Mouse (Mus musculus) splenic B cell, adult 2 months (primary cell): Measurements from ENCODE around the gene Cdc27.

Experiments used
- DNase-seq: peaks from one replicate; pipeline ENCODE4 v3.0.0-alpha.2; 2011; ENCODE audit warnings: low read depth, low spot score
- H3K27me3 ChIP-seq: 2 replicates; pipeline ENCODE4 v1.6.1; 2012; ENCODE audit warnings: mild to moderate bottlenecking, low read length, moderate library complexity, mixed read lengths; ENCODE audit not compliant: control insufficient read depth, poor library complexity, insufficient read depth, severe bottlenecking
- H3K36me3 ChIP-seq: 2 replicates; pipeline ENCODE4 v1.6.1; 2012; ENCODE audit warnings: mild to moderate bottlenecking, low read length, moderate library complexity, mixed read lengths; ENCODE audit not compliant: control insufficient read depth, poor library complexity, insufficient read depth, severe bottlenecking

The Cdc27 gene

GRCm38 (mm10) chr11:104550406-104550974, at the start of gene Cdc27, which contains the start of gene Myl4:
Cdc27 (minus strand) TSS chr11:104550620.
Myl4 (plus strand) TSS chr11:104550663.
- DNase-seq = peak; percentile 99
- Histone ChIP-seq H3K36me3 (no peaks in the 10 kb centered on the region), H3K27me3 (no peaks in the 10 kb centered on the region)

DNA sequence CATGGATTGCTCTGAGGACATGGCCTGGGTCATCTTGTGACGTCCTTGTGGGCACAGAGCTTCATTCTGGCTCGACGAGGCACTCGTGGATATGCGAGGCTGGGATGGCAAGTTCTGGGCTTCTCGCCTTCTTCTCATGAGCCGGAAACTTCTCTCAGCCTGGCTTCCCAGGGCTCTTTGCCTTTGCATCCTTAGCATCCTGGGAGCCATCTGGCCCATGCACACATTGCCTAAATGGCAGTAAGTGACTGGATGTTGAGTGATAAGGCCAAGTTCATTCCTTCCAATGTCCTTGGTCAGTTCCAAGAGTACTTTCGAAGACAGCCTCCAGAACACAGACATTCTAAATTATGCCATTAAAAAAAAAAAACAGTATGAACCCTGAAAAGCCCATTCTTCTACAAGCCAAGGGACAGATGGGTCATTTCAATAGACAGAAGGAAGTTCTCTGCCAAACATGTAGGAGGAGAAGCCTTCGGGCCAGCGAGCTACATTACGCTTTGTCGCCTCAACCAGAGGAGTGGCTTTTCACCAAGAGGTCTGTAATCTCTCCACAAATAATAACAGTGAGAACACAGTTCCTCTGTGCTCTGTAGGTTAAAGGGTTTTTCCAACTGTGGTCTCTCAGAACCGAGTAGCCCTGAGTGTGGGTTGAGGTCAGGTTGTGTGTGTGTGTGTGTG, 49.0 kb upstream of the Cdc27 start:
- H3K27me3 ChIP-seq = no peaks in the 10 kb centered on the region
- no peak for DNase-seq
- H3K36me3 ChIP-seq = no peaks in the 10 kb centered on the region

- peak; percentile 43 for DNase-seq
- Histone ChIP-seq H3K27me3 (no peaks in the 10 kb centered on the region), H3K36me3 (no peaks in the 10 kb centered on the region)
These were observed 45.9 kb upstream of the Cdc27 start for GRCm38 (mm10) chr11:104596365-104596764.

DNA sequence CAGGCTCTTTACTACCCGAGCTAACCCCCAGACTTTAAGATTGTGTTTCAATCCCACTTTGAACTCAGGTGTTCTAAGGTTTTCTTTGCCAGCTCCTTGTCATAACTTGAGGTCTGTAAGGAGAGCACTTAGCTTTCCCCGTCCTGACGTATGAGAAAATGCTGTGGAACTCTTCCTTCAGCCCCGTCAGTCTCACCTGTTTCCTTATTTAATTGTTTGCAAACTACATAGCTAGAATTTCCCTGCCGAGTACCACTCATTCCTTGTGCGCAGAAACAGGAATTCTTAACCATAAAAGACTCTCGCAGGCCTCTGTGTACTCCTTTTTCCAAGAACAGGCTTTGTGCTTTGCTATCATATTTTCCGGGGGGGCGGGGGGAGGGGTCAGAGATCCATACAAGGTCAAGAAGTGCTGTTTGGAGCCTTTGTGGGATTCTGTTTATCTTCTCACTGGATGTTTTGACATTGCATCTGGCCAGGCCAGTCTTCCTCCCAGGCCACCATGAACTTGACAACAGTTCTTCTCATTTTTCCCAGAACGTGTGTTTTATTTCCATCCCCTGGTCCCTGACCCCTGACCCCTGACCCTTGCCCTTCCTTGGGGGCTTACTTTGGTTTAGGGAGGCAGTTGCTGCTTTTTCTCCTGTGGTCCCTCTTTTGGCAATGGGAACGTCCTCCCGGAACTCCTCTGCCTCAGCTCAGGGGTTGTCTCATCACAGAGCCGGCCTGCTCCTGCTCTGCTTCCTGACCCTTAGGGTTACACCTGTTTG, 41.8 kb upstream of the Cdc27 start:
- H3K27me3 ChIP-seq = no peaks in the 10 kb centered on the region
- H3K36me3 ChIP-seq = no peaks in the 10 kb centered on the region
- no peak for DNase-seq

GRCm38 (mm10) chr11:104590148-104590547, 39.7 kb upstream of the Cdc27 start:
- peak; percentile 93 for DNase-seq
- H3K36me3 ChIP-seq = no peaks in the 10 kb centered on the region
- H3K27me3 ChIP-seq = no peaks in the 10 kb centered on the region

- Histone ChIP-seq H3K27me3 (no peaks in the 10 kb centered on the region), H3K36me3 (no peaks in the 10 kb centered on the region)
- no peak for DNase-seq
These were observed 39.1 kb upstream of the Cdc27 start for GRCm38 (mm10) chr11:104589570-104589969.

- no peak for DNase-seq
- no peaks in the 10 kb centered on the region for H3K36me3 ChIP-seq
- H3K27me3 ChIP-seq = no peaks in the 10 kb centered on the region
These were observed 38.1 kb upstream of the Cdc27 start for GRCm38 (mm10) chr11:104588513-104588912.

DNA sequence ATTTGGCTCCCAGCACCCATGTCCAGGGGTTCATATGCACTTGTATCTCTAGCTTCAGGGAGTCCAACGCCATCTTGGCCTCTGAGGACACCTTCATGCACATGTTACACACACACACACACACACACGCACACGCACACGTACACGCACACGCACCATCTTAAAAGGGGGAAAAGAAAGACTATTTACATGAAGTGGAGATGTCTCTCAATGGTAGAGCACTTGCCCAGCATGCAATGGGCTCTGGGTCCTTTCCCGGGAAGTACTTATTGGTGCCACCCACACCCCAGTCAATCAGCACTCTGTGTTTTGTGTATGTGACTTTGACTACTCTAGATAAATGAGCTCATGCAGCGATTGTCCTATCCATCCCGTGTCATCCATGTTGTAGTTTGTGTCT, 37.5 kb upstream of the Cdc27 start:
- DNase-seq = no peak
- Histone ChIP-seq H3K36me3 (no peaks in the 10 kb centered on the region), H3K27me3 (no peaks in the 10 kb centered on the region)

DNA sequence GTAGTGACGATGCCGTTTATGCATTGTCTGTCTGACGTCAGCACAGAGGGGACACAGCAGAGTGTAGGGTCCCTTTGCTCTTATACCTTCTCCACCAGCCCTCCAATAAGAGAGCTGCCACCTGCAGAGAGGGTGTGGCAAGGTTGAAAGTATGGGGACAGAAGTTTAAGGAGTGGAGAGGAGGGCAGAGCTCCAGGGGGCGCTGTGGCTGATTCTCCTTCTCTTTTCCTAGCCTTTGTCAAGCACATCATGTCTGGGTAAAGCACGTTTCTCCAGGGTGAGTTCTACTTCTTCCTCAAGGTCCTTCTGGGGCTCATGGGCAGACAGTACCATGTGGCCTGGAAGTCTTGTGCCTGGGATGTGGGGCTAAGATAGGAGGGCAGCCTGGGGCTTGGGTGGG, 35.1 kb upstream of the Cdc27 start:
- Histone ChIP-seq H3K27me3 (no peaks in the 10 kb centered on the region), H3K36me3 (no peaks in the 10 kb centered on the region)
- DNase-seq = no peak

GRCm38 (mm10) chr11:104582630-104583364, 32.4 kb upstream of the Cdc27 start:
- H3K27me3 ChIP-seq = no peaks in the 10 kb centered on the region
- no peaks in the 10 kb centered on the region for H3K36me3 ChIP-seq
- DNase-seq = peak; percentile 86

DNA sequence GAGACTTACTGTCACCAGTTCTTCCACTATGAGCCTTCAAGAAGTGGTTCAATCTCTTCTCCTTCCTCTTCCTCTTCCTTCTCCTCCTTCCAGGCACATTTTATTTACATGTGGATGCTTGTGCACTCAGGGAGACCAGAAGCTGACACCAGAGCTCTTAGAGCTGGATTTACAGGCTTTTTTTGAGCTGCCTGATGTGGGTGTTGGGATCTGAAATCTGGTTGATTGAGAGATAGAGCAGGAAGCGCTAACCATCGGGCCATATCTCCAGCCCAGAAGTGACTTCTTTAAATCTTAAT, 31.8 kb upstream of the Cdc27 start:
- no peaks in the 10 kb centered on the region for H3K36me3 ChIP-seq
- no peaks in the 10 kb centered on the region for H3K27me3 ChIP-seq
- DNase-seq = no peak

- DNase-seq = peak; percentile 73
- Histone ChIP-seq H3K36me3 (no peaks in the 10 kb centered on the region), H3K27me3 (no peaks in the 10 kb centered on the region)
These were observed 31.3 kb upstream of the Cdc27 start for GRCm38 (mm10) chr11:104581446-104582307.

GRCm38 (mm10) chr11:104580606-104581005, 30.2 kb upstream of the Cdc27 start:
- no peak for DNase-seq
- no peaks in the 10 kb centered on the region for H3K27me3 ChIP-seq

GRCm38 (mm10) chr11:104580091-104580490, 29.7 kb upstream of the Cdc27 start:
- Histone ChIP-seq H3K36me3 (no peaks in the 10 kb centered on the region), H3K27me3 (no peaks in the 10 kb centered on the region)
- no peak for DNase-seq

More at GRCm38 (mm10) chr11:104580606-104581005, 30.2 kb upstream of the Cdc27 start:
- H3K36me3 ChIP-seq = no peaks in the 10 kb centered on the region
